ENCODE assay signal across 9 mouse cellular contexts in the genomic region with DNA sequence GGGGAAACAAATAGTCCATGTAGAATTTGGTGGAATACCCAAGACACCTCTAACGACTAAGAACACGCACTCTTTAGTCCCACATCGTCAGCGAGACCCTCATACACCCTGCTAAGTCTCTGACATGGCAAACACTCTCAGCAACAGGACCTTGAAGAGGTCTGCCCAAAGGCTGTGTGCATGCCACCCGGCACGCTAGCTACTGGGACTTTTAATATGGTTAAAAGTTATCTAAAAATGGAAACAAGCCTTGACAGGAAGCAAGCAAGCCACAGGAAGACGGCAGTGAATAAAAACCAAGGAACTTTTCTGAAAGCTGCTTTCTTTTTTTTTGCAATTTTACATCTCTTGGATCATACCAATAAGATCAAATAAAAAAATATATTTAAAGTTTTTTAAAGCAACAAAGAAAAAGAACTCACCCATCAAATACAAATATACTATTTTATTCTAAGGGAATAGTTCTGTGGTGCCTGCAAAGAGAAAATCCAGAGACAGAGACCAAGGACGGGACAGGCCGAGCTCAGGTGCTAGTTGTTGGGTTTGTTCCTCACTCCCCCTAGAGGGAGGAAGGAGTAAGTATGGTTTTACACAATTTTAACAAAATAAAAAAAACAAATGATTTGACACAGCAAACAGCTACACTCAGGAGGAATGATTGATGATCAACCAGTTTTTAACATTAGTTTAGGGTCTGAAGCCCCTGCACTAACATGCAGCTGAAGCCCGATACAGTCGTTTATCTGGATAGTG.
DNase-seq lines count a peak whose midpoint lies in the region; ATAC-seq and TF ChIP-seq lines count a peak whose summit lies in the region.
"Had no signal": no experiment of that assay in that cellular context is flagged by ENCODE, and none has a peak within 500 bp of the region (broad histone marks: within the 10 kb centered on the region; RNA-seq: fewer than 3 reads in every experiment).

No protein-coding gene starts in this region.

- no peak overlapping the region for H3K4me3 ChIP-seq in intestine, postnatal 0 days (ENCODE audit: low read depth, low read length)
- no peak overlapping the region for H3K4me3 ChIP-seq in intestine, embryonic 15.5 days (replicated peaks)
- H3K4me3 ChIP-seq in ES-Bruce4 (ENCODE audit: low read depth, low read length), result no peak overlapping the region
- H3K4me3 ChIP-seq in hindbrain, embryonic 12.5 days, result no peak overlapping the region

- 80% methylated on average over 11 of the region's 11 CpGs for WGBS in intestine, postnatal 0 days
- WGBS in intestine, embryonic 15.5 days, result 82% methylated on average over 11 of the region's 11 CpGs
- 85% methylated on average over 11 of the region's 11 CpGs for WGBS in hindbrain, embryonic 12.5 days

- H3K4me1 ChIP-seq in intestine, postnatal 0 days (replicated peaks; ENCODE audit: control insufficient read depth, insufficient read depth, low read length), result no peaks in the 10 kb centered on the region
- no peaks in the 10 kb centered on the region for H3K4me1 ChIP-seq in intestine, embryonic 15.5 days (replicated peaks)
- no peaks in the 10 kb centered on the region for H3K4me1 ChIP-seq in ES-Bruce4 (ENCODE audit: control insufficient read depth, insufficient read depth, low read length)
- H3K4me1 ChIP-seq in hindbrain, embryonic 12.5 days, result no peaks in the 10 kb centered on the region

- H3K27me3 ChIP-seq in intestine, postnatal 0 days (replicated peaks; ENCODE audit: control insufficient read depth, insufficient read depth, low read length), result no peaks in the 10 kb centered on the region
- H3K27me3 ChIP-seq in intestine, embryonic 15.5 days (replicated peaks), result no peaks in the 10 kb centered on the region
- H3K27me3 ChIP-seq in ES-Bruce4 (ENCODE audit: control insufficient read depth, insufficient read depth, low read length, poor library complexity, severe bottlenecking), result no peaks in the 10 kb centered on the region
- H3K27me3 ChIP-seq in hindbrain, embryonic 12.5 days, result no peaks in the 10 kb centered on the region

- no peak overlapping the region for H3K9ac ChIP-seq in intestine, postnatal 0 days (ENCODE audit: low read depth, low read length)
- no peak overlapping the region for H3K9ac ChIP-seq in intestine, embryonic 15.5 days
- no peak overlapping the region for H3K9ac ChIP-seq in ES-Bruce4 (ENCODE audit: low read depth, poor library complexity, severe bottlenecking)
- no peak overlapping the region for H3K9ac ChIP-seq in hindbrain, embryonic 12.5 days

- H3K27ac ChIP-seq in intestine, postnatal 0 days (ENCODE audit: low read depth, low read length), result no peak overlapping the region
- H3K27ac ChIP-seq in intestine, embryonic 15.5 days, result no peak overlapping the region
- H3K27ac ChIP-seq in ES-Bruce4 (ENCODE audit: insufficient read depth, low read length), result no peak overlapping the region
- H3K27ac ChIP-seq in hindbrain, embryonic 12.5 days, result no peak overlapping the region

- no peak overlapping the region for H3K4me2 ChIP-seq in intestine, postnatal 0 days (replicated peaks; ENCODE audit: low read depth)
- H3K4me2 ChIP-seq in intestine, embryonic 15.5 days (replicated peaks), result no peak overlapping the region
- no peak overlapping the region for H3K4me2 ChIP-seq in hindbrain, embryonic 12.5 days (replicated peaks)
- H3K4me2 ChIP-seq: midbrain, embryonic 11.5 days had no signal

- peaks cover 46% of the 10 kb centered on the region for H3K36me3 ChIP-seq in intestine, postnatal 0 days (ENCODE audit: control insufficient read depth, insufficient read depth)
- H3K36me3 ChIP-seq in intestine, embryonic 15.5 days, result peaks cover 12% of the 10 kb centered on the region; the same call in 1 of the 2 replicates
- H3K36me3 ChIP-seq in ES-Bruce4 (ENCODE audit: control insufficient read depth, insufficient read depth, low read length, poor library complexity, severe bottlenecking), result peaks cover 17% of the 10 kb centered on the region
- peaks cover 56% of the 10 kb centered on the region for H3K36me3 ChIP-seq in hindbrain, embryonic 12.5 days

- peak; percentile 57 for TF ChIP-seq CTCF in intestine, postnatal 0 days (IDR thresholded peaks at IDR 0.05; ENCODE audit: low read depth)
- TF ChIP-seq CTCF in ES-Bruce4 (IDR thresholded peaks at IDR 0.05; ENCODE audit: low read depth, low read length), result peak; percentile 21

- peak; percentile 39 for DNase-seq in 3T3-L1 (ENCODE audit: low read depth, low spot score)
- DNase-seq in adrenal gland, postnatal 14 days, result no peak
- no peak for DNase-seq in left cerebral cortex, adult 8-10 months (ENCODE audit: low spot score in 2 of 2)

- no peak for TF ChIP-seq POLR2A in ES-Bruce4 (IDR thresholded peaks at IDR 0.05; ENCODE audit: insufficient read depth, low read length)

- TF ChIP-seq EP300 in ES-Bruce4 (IDR thresholded peaks at IDR 0.05; ENCODE audit: insufficient read depth, low read depth, low read length), result no peak

- no peak for ATAC-seq in intestine, postnatal 0 days
- no peak for ATAC-seq in intestine, embryonic 15.5 days
- peak; percentile 34 to 66 for ATAC-seq in hematopoietic stem cell, adult 5-6 weeks (replicated peaks in 1 of 2; ENCODE audit: insufficient read depth in 1 of 2, low FRiP score in 2 of 2, low TSS enrichment in 1 of 2, low read depth in 1 of 2, poor library complexity in 2 of 2, severe bottlenecking in 2 of 2)
- no peak for ATAC-seq in hindbrain, embryonic 12.5 days (ENCODE audit: low FRiP score)

- no peaks in the 10 kb centered on the region for H3K9me3 ChIP-seq in intestine, postnatal 0 days (ENCODE audit: control insufficient read depth)
- no peaks in the 10 kb centered on the region for H3K9me3 ChIP-seq in intestine, embryonic 15.5 days
- H3K9me3 ChIP-seq in ES-Bruce4 (replicated peaks; ENCODE audit: control insufficient read depth, insufficient read depth, low read length, poor library complexity, severe bottlenecking), result no peaks in the 10 kb centered on the region
- H3K9me3 ChIP-seq in hindbrain, embryonic 12.5 days (replicated peaks), result no peaks in the 10 kb centered on the region

Comparison
In these comparisons a context has a peak if more than half of its experiments do, and no peak if none do; other contexts are left out.
1. ATAC-seq: peak in hematopoietic stem cell, adult 5-6 weeks (2 of 2); none in intestine, postnatal 0 days (single experiment), intestine, embryonic 15.5 days (single experiment) and hindbrain, embryonic 12.5 days (single experiment).